Mouse (Mus musculus) cortical plate, adult 2 months (tissue): Measurements from ENCODE around the gene Ptprm.

ENCODE experiments used
- CTCF ChIP-seq: fragments of 200-500 bp; IDR thresholded peaks from 2 replicates; pipeline ENCODE4 v1.5.1; 2011; ENCODE audit warnings: mild to moderate bottlenecking, control low read depth, low read length; ENCODE audit not compliant: insufficient read depth; ENCODE audit errors: extremely low read depth
- POLR2A ChIP-seq: fragments of 200-500 bp; IDR thresholded peaks from 2 replicates; pipeline ENCODE4 v1.6.1; 2011; ENCODE audit warnings: mild to moderate bottlenecking, low read length, control low read depth; ENCODE audit not compliant: insufficient read depth; ENCODE audit errors: extremely low read depth

DNA sequence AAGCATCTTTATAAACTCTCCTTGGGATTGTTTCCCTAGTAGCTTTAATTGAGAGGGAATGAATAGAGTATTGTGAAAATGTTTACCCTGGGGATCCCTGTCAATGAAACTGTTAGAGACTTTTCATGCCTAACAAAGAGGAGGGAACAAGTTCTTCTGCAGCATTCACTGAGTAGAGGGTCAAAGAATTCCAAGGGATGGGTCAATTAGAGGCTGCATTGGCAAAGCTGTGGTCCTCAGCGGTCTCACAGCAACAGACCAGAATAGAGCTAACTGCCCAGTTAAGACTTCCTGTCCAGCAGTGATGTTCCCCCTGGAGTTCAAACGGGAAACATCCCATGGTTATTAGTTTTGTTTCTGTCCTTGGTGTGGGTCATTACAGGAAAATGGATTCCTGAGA, 538.3 kb downstream of the Ptprm start:
- TF ChIP-seq POLR2A, result no peak
- TF ChIP-seq CTCF, result no peak
